Mouse (Mus musculus) spleen, adult 2 months (tissue): Measurements from ENCODE around the gene Adprhl1. TPM values are rescaled to one million over a fixed set of nuclear protein-coding genes. Genes with fewer than 3 reads are reported as not detected.

Experiments
- DNase-seq, 2 experiments: peaks; one replicate each; pipeline versions ENCODE4 v3.0.0 to v3.0.0-alpha.2; 2012 to 2021; ENCODE audit warnings: low spot score in 2 of 2, low read depth in 1 of 2
- H3K27ac ChIP-seq: fragments of 200-500 bp; 2 replicates; pipeline ENCODE4 v1.5.1; 2012; ENCODE audit warnings: low read length, inconsistent platforms; ENCODE audit not compliant: insufficient read depth
- H3K27me3 ChIP-seq: fragments of 200-500 bp; 2 replicates; pipeline ENCODE4 v1.6.1; 2012; ENCODE audit warnings: mild to moderate bottlenecking, moderate library complexity, low read length, inconsistent platforms; ENCODE audit not compliant: control insufficient read depth, insufficient read depth
- H3K36me3 ChIP-seq: fragments of 200-500 bp; 2 replicates; pipeline ENCODE4 v1.6.1; 2012; ENCODE audit warnings: mild to moderate bottlenecking, low read length, inconsistent platforms; ENCODE audit not compliant: control insufficient read depth, insufficient read depth
- H3K4me1 ChIP-seq: fragments of 200-500 bp; 2 replicates; pipeline ENCODE4 v1.6.1; 2011; ENCODE audit warnings: inconsistent platforms; ENCODE audit not compliant: control insufficient read depth, insufficient read depth, insufficient read length
- H3K4me3 ChIP-seq: fragments of 200-500 bp; 2 replicates; pipeline ENCODE4 v1.5.1; 2011; ENCODE audit warnings: mild to moderate bottlenecking, inconsistent platforms; ENCODE audit not compliant: insufficient read depth, insufficient read length; ENCODE audit errors: extremely low read depth
- CTCF ChIP-seq: fragments of 200-500 bp; IDR thresholded peaks from 2 replicates; pipeline ENCODE4 v1.5.1; 2011; ENCODE audit warnings: mild to moderate bottlenecking, inconsistent platforms; ENCODE audit not compliant: insufficient read depth, insufficient read length, insufficient replicate concordance; ENCODE audit errors: extremely low read depth
- POLR2A ChIP-seq: fragments of 200-500 bp; IDR thresholded peaks from 2 replicates; pipeline ENCODE4 v1.6.1; 2011; ENCODE audit warnings: low read depth, low read length, inconsistent platforms
- WGBS: fragments of 180-500 bp; shearing (Covaris S2); methylation state at CpG from one replicate; pipeline ENCODE4 v1.1.7; 2018; 5-methylcytosine and 5-hydroxymethylcytosine counted together
- polyA plus RNA-seq: library from polyadenylated mRNA; depleted of rRNA; stranded (reverse); fragments of >200 nt; gene quantifications from 2 replicates; pipeline ENCODE4 v1.2.3, GENCODE M21; 2012

Gene Adprhl1
- polyA plus RNA-seq, 1 experiment = 0.18 TPM

DNA sequence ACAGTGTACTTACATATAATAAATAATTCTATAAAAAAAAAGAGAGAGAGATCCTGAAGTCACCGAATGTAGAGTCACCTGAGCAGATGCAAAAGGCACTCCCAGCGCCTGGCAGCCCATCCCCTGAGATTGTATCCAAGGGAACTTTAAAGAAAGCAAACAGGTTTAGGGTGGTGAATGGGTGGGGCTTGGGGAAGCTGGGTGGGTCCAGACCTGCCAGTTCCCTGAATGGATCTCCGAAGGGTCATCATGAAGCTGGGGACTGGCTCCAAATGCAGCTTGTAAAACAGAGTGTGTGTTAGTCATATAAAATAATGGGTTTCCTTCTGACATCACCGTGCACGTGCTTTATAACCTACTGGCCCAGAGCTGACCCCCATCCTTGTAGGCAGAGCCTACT is 47.7 kb downstream of the Adprhl1 start:
- H3K4me3 ChIP-seq = no peak overlapping the region
- WGBS = 78% methylated on average over 5 of the region's 5 CpGs
- TF ChIP-seq POLR2A = no peak
- no peak for TF ChIP-seq CTCF

DNA sequence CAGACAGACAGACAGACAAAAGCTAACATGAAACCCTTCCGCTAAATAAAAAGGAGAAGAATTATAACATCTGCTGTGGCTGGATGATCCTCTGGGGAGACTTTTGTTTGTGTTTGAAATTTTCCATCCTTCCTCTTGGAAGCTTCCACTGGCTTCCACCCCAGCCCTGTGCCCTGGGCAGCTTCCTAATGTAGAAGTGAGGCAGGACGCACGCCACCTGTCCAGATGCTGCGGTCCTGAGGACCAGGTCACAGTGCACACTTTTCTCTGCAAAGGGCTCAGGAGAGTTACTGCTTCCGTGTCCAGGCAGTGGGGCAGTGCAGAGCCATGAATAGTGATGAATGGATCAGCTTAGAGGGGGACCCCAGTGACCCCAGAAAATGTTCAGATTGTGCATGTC is 48.7 kb downstream of the Adprhl1 start:
- no peak for DNase-seq
- 94% methylated on average over 5 of the region's 5 CpGs for WGBS
- no peak for TF ChIP-seq CTCF
- Histone ChIP-seq H3K36me3 (no peaks in the 10 kb centered on the region), H3K4me3 (no peak overlapping the region), H3K27me3 (peaks cover 6% of the 10 kb centered on the region), H3K4me1 (no peaks in the 10 kb centered on the region; the same call in none of the 2 replicates), H3K27ac (no peak overlapping the region)

More for the DNA sequence above, 47.7 kb downstream of the Adprhl1 start:
- Histone ChIP-seq H3K36me3 (no peaks in the 10 kb centered on the region), H3K27me3 (0 out of 2 replicates have a peak, but pooled peaks cover 2% of the 10 kb centered on the region), H3K27ac (no peak overlapping the region), H3K4me1 (no peaks in the 10 kb centered on the region)
- DNase-seq = no peak

DNA sequence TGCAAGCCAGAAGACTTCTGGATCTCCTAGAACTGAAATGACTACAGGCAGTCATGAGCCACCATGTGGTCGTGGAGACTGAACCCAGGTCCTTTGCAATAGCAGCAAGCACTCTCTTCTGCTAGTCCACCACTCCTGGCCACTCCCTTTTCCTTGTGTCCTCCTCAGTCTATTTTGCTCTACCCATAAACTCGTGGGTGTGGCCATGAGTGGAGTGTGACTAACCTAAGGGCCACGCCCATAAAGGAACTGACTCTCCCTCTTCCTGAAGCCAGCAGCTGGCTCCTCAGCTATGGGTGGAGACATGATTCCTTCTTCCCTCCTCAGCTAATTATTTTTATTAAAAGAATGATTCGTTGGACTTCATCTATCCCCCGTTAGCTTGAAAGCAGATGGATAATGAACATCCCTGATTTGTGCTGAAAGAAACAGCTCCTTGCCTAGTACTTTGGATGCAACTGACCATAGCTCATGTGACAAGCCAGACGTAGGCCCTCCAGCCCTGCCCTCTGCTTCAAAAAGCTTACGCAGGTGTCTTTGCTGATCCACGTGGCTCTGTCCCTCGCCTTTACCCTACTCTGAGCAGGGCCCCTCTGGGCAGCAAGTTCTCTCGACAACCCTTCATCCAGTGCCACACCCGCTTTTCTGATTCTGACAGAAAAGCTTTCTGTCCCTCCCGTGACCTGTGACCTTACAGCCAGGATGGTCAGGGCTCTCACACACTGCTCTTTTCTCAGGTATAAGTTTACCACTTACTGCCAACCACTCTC is 49.4 kb downstream of the Adprhl1 start:
- 76% methylated on average over 12 of the region's 12 CpGs for WGBS
- no peak for DNase-seq
- H3K4me1 ChIP-seq = no peaks in the 10 kb centered on the region; the same call in none of the 2 replicates
- no peak overlapping the region for H3K4me3 ChIP-seq
- peaks cover 11% of the 10 kb centered on the region for H3K27me3 ChIP-seq
- H3K27ac ChIP-seq = no peak overlapping the region
- no peaks in the 10 kb centered on the region for H3K36me3 ChIP-seq
- TF ChIP-seq CTCF (no peak), POLR2A (no peak)

GRCm38 (mm10) chr8:13203472-13203871 is 50.5 kb downstream of the Adprhl1 start:
- H3K4me1 ChIP-seq = no peaks in the 10 kb centered on the region; the same call in none of the 2 replicates
- H3K27me3 ChIP-seq = peaks cover 12% of the 10 kb centered on the region
- no peak for DNase-seq
- no peak overlapping the region for H3K4me3 ChIP-seq
- no peaks in the 10 kb centered on the region for H3K36me3 ChIP-seq
- TF ChIP-seq CTCF = no peak
- no peak for TF ChIP-seq POLR2A
- no peak overlapping the region for H3K27ac ChIP-seq
- 58% methylated on average over 1 of the region's 1 CpGs for WGBS

DNA sequence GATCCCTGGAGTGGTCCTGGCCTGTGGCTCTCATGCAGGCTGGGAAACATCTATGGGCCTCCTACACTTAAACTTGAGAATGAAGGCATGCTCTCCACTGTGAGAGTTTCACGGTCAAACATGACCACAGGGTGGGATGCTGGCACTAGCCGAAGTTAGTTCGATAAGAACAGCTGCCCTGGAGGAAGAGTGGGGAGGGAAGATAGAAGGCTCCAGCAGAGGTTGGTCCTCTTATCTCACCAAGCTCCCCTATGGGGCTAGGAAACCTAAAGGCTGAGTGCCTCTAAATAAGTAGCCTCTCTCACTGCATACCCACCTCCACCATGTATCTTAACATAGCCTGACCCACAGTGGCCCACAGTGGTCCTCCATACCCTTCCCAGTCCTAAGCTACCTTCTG is 51.2 kb downstream of the Adprhl1 start:
- H3K27ac ChIP-seq = peak overlapping the region; percentile 32; the same call in 1 of the 2 replicates
- H3K4me1 ChIP-seq = no peaks in the 10 kb centered on the region; the same call in none of the 2 replicates
- no peaks in the 10 kb centered on the region for H3K36me3 ChIP-seq
- DNase-seq = no peak
- TF ChIP-seq POLR2A = no peak
- no peak for TF ChIP-seq CTCF
- H3K4me3 ChIP-seq = no peak overlapping the region
- peaks cover 12% of the 10 kb centered on the region for H3K27me3 ChIP-seq
- WGBS = 70% methylated on average over 3 of the region's 3 CpGs

GRCm38 (mm10) chr8:13202041-13202440 is 51.9 kb downstream of the Adprhl1 start:
- no peak overlapping the region for H3K4me3 ChIP-seq
- no peak overlapping the region for H3K27ac ChIP-seq
- TF ChIP-seq POLR2A (no peak), CTCF (no peak)
- no peaks in the 10 kb centered on the region; the same call in none of the 2 replicates for H3K4me1 ChIP-seq
- peaks cover 12% of the 10 kb centered on the region for H3K27me3 ChIP-seq
- WGBS = 54% methylated on average over 3 of the region's 3 CpGs
- H3K36me3 ChIP-seq = no peaks in the 10 kb centered on the region
- DNase-seq = no peak

DNA sequence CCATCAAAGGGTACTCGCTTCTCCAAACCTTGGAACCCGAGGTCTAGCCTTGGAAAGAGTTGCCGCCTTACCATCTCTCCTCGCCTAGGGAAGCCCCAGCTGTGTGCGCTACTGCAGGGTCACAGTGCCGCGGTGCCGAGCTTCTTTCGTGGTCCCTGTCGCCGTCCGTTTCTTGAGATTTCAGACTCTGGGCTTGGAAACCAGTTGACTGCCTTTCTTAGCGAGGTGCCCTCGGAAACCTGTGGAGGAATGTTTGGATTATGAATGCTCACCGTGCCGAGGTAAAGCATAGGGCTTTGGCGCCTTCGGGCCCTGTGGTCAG is 53.0 kb downstream of the Adprhl1 start:
- no peak for DNase-seq
- H3K4me3 ChIP-seq = peak overlapping the region; percentile 30; the same call in 1 of the 2 replicates
- H3K27me3 ChIP-seq = peaks cover 13% of the 10 kb centered on the region
- TF ChIP-seq CTCF = no peak
- no peak for TF ChIP-seq POLR2A
- H3K4me1 ChIP-seq = no peaks in the 10 kb centered on the region; the same call in none of the 2 replicates
- no peak overlapping the region; the same call in 1 of the 2 replicates for H3K27ac ChIP-seq
- WGBS = 5% methylated on average over 18 of the region's 18 CpGs
- no peaks in the 10 kb centered on the region for H3K36me3 ChIP-seq
